Mouse (Mus musculus) spleen, postnatal 10 days (tissue): ENCODE data around the gene Ccdc61.

Experiments
- DNase-seq, 2 experiments: peaks; one replicate each; pipeline ENCODE4 v3.0.0; 2021 to 2022; ENCODE audit warnings: low spot score in 2 of 2

Gene Ccdc61

GRCm38 (mm10) chr7:18858310-18858916 lies 51.8 kb downstream of the Ccdc61 start:
- DNase-seq: no peak

- no peak for DNase-seq
These were observed 61.8 kb downstream of the Ccdc61 start for GRCm38 (mm10) chr7:18848395-18848794.

DNA sequence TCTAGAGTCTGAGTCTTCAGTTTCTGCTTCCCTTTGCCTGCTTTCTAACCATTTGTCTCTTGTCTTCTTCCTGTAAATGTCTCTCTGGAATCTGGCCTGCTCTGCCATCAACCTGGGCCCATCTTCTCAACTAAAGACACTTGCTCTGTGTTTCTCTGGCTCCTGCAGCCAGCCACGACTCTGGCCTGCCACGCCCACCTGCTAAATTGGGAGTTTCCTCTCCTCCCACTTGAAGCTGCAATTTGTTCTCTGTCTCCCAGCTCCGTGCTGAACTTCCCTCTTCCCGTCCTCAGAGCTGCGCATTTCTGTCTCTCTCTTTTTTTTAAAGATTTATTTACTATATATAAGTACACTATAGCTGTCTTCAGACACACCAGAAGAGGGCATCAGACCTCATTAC lies 65.4 kb downstream of the Ccdc61 start:
- DNase-seq: no peak

- no peak for DNase-seq
These were observed 69.0 kb downstream of the Ccdc61 start for GRCm38 (mm10) chr7:18841174-18841567.
